Mouse (Mus musculus): ENCODE data around the gene Ccdc50. TPM values are rescaled to one million over a fixed set of nuclear protein-coding genes. Genes with fewer than 3 reads are reported as not detected.

Ccdc50 gene
- polyA plus RNA-seq, 2 experiments: 8.5 to 15.9 TPM

DNA sequence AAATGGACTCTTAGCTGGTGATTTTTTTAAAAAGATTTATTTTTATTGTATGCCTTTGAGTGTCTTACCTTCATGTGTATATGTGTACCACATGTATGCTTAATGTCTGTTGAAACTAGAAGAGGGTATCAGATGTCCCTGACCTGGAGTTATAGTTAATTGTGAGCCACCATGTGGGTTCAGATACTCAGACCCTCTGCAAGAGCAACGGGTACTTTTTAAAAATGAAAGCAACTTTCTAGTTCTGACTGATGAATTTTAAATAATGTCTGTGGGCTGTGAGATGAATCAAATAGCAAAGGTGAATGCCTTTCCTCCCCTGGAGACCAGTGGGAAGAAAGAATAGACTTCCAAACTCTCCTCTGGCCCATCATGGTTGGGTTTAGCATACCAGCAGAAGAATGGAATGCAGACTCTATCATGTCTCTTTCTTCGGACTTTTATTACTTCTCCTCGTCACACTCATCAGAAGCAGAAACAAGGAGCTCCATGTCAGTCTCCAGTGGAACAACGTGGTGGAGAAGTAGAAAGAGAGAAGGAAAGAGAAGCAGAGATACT, 1.7 kb upstream of the Ccdc50 start:
- ATAC-seq (ENCODE audit: insufficient read depth) (no peak), DNase-seq (ENCODE audit: low read depth in 3 of 3, low spot score in 3 of 3) (no peak)
- Histone ChIP-seq H3K9me3 (ENCODE audit: control insufficient read depth, low read length) (no peaks in the 10 kb centered on the region), H3K4me3 (ENCODE audit: insufficient read depth in 1 of 2, low read depth in 2 of 2, low read length in 2 of 2) (no peak overlapping the region), H3K27ac (no peak overlapping the region), H3K36me3 (replicated peaks; ENCODE audit: control insufficient read depth, insufficient read depth, low read depth) (no peaks in the 10 kb centered on the region), H3K4me1 (replicated peaks; ENCODE audit: control insufficient read depth in 2 of 2, insufficient read depth in 2 of 2, low read length in 1 of 2) (peaks cover 6 to 19% of the 10 kb centered on the region in 2 experiments; a peak in 3 of 4 replicates), H3K9ac (replicated peaks) (no peak overlapping the region), H3K4me2 (ENCODE audit: low read depth) (no peak overlapping the region), H3K27me3 (ENCODE audit: control insufficient read depth, insufficient read depth, low read length) (no peaks in the 10 kb centered on the region)
- no peak for TF ChIP-seq CTCF (IDR thresholded peaks at IDR 0.05; ENCODE audit: low read depth)
- TF ChIP-seq EP300 (IDR thresholded peaks at IDR 0.05; ENCODE audit: low read depth): no peak
- 60% methylated on average over 4 of the region's 4 CpGs for WGBS (ENCODE audit: insufficient replicate concordance)

DNA sequence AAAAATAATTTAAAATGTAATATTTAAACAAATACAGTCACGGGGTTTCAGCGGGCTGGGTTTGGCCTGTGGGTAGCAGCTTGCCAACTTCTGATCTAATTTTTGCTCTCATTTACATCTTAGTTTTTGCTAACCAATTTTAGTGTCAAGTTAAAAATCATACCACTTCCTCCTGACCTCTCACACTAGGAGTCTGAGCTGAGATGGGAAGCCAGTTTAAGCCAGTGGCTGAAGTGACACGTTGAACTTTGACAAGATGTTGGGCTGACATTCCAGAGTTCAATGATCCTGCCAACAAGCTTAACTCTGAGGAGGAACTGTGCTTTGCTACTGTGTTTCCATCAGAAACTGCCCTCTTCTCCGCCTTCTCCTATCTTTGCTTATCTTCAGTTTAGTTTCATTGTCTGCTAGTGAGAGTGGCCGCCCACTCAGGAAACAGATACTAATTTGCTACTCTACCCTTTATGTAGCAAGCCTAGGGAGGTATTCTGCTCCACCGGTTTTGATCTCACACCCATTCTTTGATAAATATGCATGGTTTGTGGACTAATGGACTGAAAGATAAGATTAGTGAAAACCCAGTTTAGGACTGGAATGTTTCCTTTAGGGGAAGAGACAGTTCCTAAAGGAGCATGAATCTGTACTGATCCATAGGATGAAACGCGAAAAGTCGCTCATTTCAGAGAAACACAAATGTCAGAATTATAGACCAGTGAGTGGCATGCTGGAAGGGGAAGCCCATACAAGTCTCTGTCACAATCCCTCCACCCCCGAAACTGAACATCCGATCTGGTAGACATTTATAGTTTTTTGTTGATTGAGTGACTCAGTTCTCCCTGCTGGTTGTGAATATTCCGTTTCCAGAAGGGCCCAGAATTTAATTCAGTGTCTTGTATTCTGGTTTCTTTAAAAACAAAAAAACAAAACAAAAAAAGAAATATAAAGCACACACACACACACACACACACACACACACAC, 746 bp upstream of the Ccdc50 start:
- H3K27me3 ChIP-seq (ENCODE audit: control insufficient read depth, insufficient read depth, low read length): no peaks in the 10 kb centered on the region
- no peaks in the 10 kb centered on the region for H3K9me3 ChIP-seq (ENCODE audit: control insufficient read depth, low read length)
- no peak overlapping the region; the same call in 1 of the 2 replicates for H3K9ac ChIP-seq (replicated peaks)
- ATAC-seq (ENCODE audit: insufficient read depth) (0 out of 2 replicates have a peak, but pooled peaks have one; percentile 9), DNase-seq (ENCODE audit: low read depth in 3 of 3, low spot score in 3 of 3) (no peak)
- H3K27ac ChIP-seq: peak overlapping the region; percentile 31
- TF ChIP-seq EP300 (IDR thresholded peaks at IDR 0.05; ENCODE audit: low read depth) (no peak), CTCF (IDR thresholded peaks at IDR 0.05; ENCODE audit: low read depth) (no peak)
- H3K36me3 ChIP-seq (replicated peaks; ENCODE audit: control insufficient read depth, insufficient read depth, low read depth): no peaks in the 10 kb centered on the region
- H3K4me1 ChIP-seq (replicated peaks; ENCODE audit: control insufficient read depth in 2 of 2, insufficient read depth in 2 of 2, low read length in 1 of 2): peaks cover 6 to 19% of the 10 kb centered on the region in 2 experiments; a peak in 3 of 4 replicates
- H3K4me3 ChIP-seq (ENCODE audit: insufficient read depth in 1 of 2, low read depth in 2 of 2, low read length in 2 of 2): peak overlapping the region; percentile 8 to 71; a peak in 2 of 4 replicates
- WGBS (ENCODE audit: insufficient replicate concordance): 19% methylated on average over 12 of the region's 12 CpGs
- H3K4me2 ChIP-seq (ENCODE audit: low read depth): peak overlapping the region; percentile 77

DNA sequence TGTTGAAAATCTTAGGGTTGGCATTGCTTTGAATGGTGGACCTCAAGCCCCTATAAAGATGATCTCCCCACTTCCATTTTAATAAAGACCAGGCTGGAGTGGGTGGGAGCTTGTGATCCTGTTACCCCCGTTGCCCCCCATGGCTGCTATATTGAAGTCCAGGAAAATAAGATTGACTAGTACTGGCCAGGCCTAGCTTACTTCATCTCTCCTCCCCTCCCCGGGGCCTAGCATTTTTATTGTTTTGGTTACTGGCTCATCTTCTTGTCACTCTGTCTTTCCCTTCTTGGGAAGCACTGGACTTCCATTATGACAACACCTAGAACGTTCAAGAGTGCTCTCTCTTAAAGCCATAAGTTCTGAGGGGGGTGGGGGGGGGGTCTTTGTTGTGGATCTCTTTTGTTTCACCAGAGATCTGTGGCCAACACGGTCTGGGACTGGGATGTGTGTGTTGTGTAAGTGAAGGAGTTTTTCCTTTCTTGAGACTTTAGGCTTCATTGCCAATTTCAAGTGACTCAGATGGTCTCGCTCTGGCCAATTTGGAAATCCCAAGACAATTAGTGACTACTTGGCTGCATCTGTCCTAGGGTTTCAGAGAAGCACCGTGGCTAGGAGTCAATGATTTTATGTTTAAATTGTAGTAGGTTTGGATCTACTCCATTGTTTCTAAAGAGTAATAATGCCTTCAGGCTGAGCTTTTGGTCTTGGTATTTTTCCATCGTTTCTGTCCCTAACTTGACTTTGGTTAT, 1.0 kb downstream of the Ccdc50 start:
- peak overlapping the region; percentile 70 to 71 for H3K4me3 ChIP-seq (ENCODE audit: insufficient read depth in 1 of 2, low read depth in 2 of 2, low read length in 2 of 2)
- WGBS (ENCODE audit: insufficient replicate concordance): 25% methylated on average over 7 of the region's 7 CpGs
- H3K27me3 ChIP-seq (ENCODE audit: control insufficient read depth, insufficient read depth, low read length): no peaks in the 10 kb centered on the region
- no peaks in the 10 kb centered on the region for H3K9me3 ChIP-seq (ENCODE audit: control insufficient read depth, low read length)
- H3K4me1 ChIP-seq (replicated peaks; ENCODE audit: control insufficient read depth in 2 of 2, insufficient read depth in 2 of 2, low read length in 1 of 2): peaks cover 6 to 19% of the 10 kb centered on the region in 2 experiments; a peak in 3 of 4 replicates
- TF ChIP-seq CTCF (IDR thresholded peaks at IDR 0.05; ENCODE audit: low read depth): no peak
- TF ChIP-seq EP300 (IDR thresholded peaks at IDR 0.05; ENCODE audit: low read depth): no peak
- peak overlapping the region; percentile 77 for H3K4me2 ChIP-seq (ENCODE audit: low read depth)
- no peak overlapping the region; the same call in 1 of the 2 replicates for H3K27ac ChIP-seq
- H3K36me3 ChIP-seq (replicated peaks; ENCODE audit: control insufficient read depth, insufficient read depth, low read depth): no peaks in the 10 kb centered on the region
- ATAC-seq (ENCODE audit: insufficient read depth) (no peak), DNase-seq (ENCODE audit: low read depth in 3 of 3, low spot score in 3 of 3) (no peak)
- peak overlapping the region; percentile 82 for H3K9ac ChIP-seq (replicated peaks)

DNA sequence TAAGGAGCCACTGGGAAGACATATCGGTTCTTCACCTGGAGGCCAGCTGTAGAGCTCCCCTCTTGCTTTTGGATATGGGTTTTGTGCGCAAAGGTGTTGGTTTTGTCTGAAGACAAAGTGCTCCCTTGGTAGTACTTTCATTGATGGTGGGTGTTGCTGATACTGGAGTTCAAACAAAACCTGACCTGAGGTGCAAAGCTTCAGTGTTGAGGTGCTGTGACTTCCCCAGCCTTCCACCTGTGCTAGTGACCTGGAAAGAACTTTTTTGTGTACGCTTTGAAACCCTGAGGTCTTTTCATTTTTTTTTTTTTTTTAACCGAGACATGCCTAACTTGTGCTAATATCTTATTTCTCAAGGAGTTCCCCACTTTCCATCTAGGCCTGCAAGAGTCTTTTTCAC, 1.6 kb downstream of the Ccdc50 start:
- peaks cover 6 to 19% of the 10 kb centered on the region in 2 experiments; a peak in 3 of 4 replicates for H3K4me1 ChIP-seq (replicated peaks; ENCODE audit: control insufficient read depth in 2 of 2, insufficient read depth in 2 of 2, low read length in 1 of 2)
- H3K4me2 ChIP-seq (ENCODE audit: low read depth): peak overlapping the region; percentile 77
- DNase-seq (ENCODE audit: low read depth in 3 of 3, low spot score in 3 of 3) (no peak), ATAC-seq (ENCODE audit: insufficient read depth) (no peak)
- H3K9ac ChIP-seq (replicated peaks): no peak overlapping the region
- TF ChIP-seq CTCF (IDR thresholded peaks at IDR 0.05; ENCODE audit: low read depth): no peak
- no peak for TF ChIP-seq EP300 (IDR thresholded peaks at IDR 0.05; ENCODE audit: low read depth)
- no peaks in the 10 kb centered on the region for H3K9me3 ChIP-seq (ENCODE audit: control insufficient read depth, low read length)
- H3K27ac ChIP-seq: no peak overlapping the region
- 76% methylated on average over 4 of the region's 4 CpGs for WGBS (ENCODE audit: insufficient replicate concordance)
- no peaks in the 10 kb centered on the region for H3K36me3 ChIP-seq (replicated peaks; ENCODE audit: control insufficient read depth, insufficient read depth, low read depth)
- H3K4me3 ChIP-seq (ENCODE audit: insufficient read depth in 1 of 2, low read depth in 2 of 2, low read length in 2 of 2): peak overlapping the region in 1 of 2 experiments; percentile 71; a peak in 3 of 4 replicates
- no peaks in the 10 kb centered on the region for H3K27me3 ChIP-seq (ENCODE audit: control insufficient read depth, insufficient read depth, low read length)
